Mouse (Mus musculus): ENCODE measurements around the gene Itpr2.

The Itpr2 gene

DNA sequence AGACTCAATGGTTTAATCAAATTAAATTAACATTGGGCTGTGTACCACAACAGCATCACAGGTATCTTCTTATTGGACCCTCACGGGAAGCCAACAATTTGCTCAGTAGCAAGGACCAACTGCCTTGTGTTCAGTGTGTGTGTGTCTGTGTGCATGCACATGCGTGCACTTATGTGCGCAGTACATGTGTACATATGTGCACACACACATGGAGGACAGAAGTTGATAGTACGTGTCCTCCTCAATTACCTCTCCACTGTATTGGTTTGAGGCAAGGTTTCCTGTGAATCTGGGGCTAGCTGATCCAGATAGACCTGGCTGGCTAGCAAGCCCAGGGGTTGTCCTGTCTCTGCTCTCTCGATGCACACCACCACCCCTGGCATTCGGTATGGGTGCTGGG, 246.4 kb downstream of the Itpr2 start:
- no peak for DNase-seq

DNA sequence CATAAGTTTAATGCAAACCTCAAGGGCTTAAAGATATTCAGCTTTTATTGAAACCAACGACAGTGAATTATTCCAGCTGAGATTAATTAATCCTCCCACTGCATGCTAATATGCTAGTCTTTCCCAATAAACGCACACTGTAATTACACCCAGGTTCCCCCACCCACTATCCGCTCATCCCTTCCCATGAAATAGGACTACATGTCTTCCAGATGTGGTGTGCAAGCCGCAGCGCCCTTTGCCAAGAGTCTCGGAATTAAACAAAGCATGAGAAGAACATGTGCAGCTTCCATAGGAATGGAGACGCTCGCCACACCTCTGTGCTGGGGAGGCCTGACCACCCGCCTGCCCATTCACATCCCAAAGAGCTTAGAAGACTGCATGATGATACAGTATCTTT, 247.1 kb downstream of the Itpr2 start:
- no peak for DNase-seq

DNA sequence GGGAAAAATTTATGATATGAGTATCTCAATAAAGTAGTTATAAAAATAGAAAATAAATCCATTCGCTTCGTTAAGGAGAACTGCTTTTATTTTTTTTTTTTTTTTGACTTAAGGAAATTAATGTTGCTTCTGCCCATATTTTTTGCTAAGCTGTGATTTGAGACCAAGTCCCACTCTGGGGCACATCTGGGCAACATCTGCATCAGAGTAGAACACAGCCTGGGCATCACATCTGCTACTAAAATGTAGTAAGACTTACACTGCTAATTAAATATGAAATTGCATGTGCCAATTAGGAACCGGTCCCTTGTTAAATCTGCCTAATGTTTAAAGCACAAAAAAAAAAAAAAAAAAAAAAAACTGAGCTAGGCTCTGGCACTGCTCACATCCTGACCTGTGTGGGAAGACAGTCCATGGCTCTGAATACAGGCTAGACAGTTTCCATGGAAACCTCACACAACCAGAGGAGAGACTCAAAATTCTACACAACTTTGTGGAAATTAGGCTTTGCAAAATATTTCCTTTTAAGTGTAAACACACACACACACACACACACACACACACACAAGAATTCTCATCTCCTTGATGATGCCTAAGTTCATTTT, 247.7 kb downstream of the Itpr2 start:
- no peak for DNase-seq

DNA sequence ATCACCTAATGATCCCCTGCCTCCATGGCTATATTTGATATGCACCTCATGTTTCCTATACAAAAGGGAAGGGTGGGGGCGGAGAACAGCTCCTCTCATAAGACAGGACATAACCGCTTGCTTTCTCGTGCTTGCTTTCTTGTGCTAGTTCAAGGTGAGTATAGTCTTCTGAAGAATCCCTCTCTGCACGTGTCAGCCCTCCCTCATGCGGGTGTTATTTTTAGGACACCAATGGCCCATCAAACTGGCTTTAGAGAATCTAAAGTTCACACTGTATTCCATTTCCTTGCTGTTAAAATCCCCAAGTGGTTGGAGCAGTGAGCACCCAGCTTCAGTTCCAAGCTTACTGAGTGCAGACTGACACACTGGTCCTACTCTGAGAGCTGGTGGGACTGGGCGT, 252.9 kb downstream of the Itpr2 start:
- DNase-seq = no peak

DNA sequence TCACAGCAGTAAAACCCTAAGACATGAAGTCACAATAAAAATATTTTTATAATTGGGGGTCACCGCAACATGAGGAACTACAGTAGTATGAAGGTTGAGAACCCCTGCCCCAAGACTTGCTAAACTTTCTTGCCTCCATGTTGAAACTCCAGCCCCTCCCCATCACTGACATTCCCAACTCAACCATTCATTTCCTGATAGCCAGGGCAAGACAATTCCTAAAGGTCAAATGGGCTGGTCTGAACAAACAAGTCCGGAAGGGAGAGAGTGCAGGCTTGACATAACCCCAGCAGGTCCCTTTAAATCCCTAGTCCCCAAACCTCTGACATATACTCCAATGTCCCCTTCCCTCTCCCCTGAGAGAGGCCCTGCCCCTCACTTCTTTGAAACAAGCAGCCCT, 253.7 kb downstream of the Itpr2 start:
- no peak for DNase-seq

DNA sequence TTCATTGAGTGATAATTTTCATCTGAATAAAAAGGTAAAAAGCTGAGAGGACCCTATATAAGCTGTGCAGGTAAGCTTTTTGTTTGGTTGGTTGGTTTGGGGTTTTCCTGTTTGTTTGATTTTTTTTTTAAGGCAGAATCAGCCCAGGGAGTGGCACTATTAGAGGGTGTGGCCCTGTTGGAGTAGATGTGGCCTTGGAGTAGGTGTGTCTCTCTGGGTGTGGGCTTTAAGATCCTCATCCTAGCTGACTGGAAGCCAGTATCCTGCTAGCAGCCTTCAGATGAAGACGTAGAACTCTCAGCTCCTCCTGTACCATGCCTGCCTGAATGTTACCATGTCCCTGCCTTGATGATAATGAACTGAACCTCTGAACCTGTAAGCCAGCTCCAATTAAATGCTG, 254.1 kb downstream of the Itpr2 start:
- DNase-seq = no peak

DNA sequence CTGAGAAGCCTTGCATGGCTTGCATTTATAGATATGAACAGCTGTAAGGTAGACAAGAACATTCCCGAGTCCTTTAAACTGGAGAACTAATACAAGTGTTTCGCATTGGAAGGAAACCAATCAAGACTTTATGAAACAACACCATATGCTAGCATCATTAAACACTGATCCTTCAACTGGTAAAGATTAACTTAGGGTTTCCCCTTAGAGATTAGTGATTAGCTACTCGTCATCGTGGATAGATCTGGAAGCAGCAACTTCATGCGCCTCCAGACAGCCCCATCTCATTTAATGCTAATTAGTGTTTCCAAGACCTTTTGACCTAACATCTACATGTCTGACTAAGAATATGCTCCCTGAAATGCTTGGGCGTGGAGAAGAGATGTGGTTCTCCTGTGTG, 255.7 kb downstream of the Itpr2 start:
- DNase-seq = no peak

DNA sequence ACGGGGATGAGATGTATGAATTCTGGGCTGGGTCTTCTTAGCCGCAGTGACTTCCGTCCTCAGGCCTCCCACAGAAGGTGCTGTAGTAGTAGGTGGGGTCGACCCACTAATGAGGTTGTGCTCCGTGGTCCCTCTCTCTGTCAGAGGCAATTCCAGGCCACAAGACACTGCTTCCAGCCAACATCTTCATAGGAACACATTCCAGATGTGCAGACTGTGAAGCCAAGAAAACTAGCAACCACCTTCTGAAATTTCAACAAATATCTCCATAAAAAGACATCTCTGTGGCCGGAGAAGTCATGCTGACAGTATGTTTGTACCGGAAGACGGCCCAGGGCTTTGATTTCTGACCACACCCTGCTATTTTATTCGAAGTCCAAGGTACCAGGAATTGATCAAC, 256.1 kb downstream of the Itpr2 start:
- no peak for DNase-seq

DNA sequence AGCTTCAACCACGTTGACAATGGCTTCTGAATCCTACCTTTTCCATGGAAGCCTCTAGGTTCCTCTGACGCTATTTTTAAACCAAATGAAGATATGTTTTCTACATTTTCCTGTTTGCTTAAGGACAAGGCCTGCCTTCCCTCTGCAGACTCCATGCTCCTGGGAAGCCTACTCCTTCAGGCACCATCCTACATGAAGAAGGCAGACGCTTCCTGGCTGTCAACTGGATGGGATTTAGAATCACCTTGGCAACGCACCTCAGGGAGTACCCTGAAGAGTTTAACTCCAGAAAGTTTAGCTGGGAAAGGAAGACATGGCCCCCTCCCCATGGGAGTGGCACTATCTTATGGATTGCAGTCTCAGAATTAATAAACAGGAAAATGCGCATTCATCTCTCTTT, 259.0 kb downstream of the Itpr2 start:
- no peak for DNase-seq

DNA sequence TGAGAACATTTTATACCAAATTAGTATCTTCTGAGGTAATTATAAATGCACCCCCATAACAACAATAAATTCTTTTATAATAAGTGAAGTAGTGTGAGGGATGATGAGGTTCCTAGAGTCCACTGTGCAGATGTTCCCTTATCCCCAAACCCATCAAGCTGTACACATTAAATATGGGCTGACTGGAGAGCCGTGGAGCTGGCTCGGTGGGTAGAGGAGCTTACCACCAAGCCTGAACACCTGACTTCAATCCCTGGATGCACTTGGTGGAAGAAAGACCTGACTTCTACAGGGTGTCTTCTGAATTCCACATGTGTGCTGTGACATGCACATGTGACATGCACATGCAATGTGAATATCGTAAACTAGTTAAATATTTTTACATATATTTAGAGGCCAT, 260.7 kb downstream of the Itpr2 start:
- DNase-seq = no peak

DNA sequence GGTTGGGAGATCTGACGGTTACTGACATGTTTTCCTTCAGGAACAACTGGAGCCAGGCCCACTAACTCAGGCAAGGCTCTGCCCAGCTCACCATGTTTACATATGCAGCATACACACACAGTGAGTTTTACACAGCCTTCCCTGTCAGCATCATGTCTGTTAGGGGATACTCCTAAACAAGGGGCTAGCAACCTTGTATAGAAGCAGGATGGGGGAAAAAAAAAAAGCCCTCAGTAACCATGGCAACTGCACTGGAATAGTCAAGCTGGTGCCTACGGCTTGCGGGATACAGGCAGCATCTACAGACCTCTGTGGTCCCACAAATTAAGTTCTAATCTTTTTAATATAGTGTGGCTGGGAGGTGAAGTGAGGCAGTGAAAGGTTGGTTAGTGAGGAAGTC, 266.9 kb downstream of the Itpr2 start:
- DNase-seq = no peak

DNA sequence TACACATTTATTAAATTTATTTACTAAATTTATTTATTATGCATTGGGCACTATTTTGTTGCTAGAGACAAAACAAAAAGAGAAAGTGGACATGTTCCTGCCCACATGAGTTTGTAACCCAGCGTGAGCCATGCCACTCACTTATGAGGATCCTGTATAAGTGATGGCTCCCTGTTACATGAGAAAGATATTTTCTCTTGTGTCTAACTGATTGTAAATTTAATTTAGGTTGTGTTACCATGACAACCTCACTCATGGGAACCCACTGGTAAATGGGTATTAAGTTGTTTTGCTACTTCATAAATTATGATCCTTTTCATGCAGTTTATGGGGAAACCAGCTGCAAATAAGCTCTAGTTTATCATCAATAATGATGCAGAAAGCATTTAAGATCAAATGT, 267.6 kb downstream of the Itpr2 start:
- no peak for DNase-seq

DNA sequence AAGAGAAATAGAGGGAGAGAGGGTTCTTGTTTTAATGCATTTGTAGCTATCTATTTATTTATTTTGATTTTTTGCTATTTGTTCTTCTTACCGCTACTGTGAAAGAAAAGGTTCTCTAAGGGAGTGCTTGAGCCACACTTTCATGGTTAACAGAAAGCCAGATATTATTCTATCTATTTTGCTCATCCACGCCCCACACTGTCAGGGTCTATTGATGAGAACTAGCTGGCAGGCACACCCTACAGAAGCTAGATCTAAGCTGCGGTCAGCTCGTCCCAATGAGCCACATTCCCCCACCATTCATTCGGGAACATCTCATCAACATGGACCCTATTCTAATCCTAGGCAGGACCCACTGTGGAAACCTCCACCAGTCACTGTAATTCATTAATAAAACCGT, 271.1 kb downstream of the Itpr2 start:
- no peak for DNase-seq

DNA sequence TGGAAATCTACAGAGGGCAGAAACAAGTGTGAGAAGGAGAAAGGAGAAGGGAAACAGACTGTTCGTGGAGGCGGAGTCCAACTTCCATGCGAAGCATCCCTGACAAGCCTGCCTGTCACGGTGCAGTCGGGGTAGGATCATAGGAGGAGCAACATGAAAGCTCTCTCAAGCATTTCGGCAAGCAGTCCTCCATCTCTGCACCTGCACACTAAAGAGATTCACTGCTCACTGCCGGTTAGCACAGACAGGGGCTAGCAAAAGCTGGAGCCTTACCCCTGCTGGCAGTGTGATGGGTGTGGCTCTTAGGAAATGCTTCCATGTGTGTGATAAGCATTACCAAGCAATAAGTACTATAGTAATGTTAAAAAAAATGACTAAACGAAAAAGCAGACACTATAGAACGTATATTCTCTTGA, 271.6 kb downstream of the Itpr2 start:
- DNase-seq = no peak

DNA sequence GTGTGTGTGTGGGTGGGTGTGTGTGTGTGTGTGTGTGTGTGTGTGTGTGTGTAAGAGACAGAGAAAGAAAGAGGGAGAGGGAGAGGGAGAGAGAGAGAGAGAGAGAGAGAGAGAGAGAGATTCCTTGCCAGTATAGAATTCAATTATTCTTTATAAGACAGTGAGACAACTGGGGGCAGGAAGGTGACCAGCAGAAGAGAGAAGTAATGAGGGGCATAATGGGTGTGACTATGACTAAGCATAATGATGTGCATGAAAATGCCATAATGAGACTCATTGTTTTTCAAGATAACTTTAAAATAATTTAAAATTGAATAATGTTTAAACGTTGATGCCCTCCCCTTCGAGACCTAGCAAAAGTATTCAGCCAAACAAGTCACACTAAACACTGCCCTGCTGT, 272.1 kb downstream of the Itpr2 start:
- no peak for DNase-seq

DNA sequence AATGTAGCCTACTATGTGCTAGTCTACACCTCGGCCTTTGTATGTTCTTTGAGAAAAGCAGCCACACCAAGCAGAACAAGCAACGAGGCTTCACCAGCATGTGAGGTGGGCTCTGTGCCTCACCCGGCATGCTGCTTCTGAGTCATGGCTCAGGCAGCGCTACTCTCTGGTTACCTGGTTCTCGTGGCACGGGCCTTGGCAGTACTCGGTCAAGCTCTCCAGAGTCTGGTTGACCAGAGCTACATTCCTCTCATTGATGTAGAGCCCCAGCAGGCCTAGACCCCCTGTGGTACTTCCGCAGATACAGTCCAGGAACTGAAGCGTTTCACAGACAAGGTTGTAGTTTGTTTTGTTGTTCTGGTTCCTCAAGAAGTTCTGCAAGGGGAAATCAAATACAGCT, 272.5 kb downstream of the Itpr2 start:
- no peak for DNase-seq

DNA sequence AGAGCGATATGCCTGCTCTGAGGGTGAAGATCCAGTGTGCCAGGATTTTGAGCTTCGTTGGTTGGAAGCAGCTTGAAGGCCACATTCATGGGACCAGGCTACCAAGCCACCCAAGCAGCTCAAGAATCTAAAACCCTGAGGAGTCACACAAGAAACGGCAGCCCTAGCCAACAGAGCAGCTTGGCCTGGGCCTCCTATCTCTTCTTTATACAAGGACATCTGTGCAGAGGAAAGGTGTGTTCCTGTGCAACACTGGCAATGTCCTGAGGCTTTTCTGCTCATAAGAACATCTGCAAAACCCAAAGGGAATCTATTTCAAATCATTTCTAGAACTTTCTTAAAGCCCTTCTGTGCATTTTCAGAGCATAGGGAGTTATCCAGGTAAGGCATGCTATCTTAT, 274.0 kb downstream of the Itpr2 start:
- no peak for DNase-seq

DNA sequence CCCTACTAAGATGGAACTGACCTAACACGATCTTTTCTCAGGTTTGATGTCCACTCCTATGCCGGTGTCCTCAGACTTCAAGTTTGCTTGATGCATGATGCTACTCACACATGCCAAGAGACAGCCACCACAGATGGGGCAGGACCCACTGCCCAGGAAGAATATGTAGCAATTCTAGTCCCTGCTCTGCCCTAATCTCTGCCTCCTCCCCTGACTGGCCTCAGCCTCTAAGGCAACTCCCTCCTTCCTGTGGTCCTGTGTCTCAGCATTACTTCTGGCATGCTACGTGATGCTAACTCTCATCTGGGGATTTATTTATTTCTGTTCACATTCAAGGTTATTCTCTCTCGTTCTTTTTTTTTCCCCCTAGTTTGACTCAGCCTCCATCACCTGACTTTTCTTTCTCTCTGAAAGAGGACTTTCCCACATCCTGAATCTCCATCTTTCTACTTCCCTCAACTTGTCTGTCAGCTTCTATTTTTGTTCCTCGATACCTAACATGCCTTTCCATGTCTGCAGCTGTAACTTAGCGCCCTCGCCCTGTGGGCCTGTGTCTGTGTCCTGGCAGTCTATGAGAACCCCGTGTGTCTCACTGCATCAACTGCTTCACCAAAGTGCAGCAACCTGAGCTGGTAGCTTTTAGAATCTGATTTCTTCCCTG, 279.5 kb downstream of the Itpr2 start:
- DNase-seq = no peak

DNA sequence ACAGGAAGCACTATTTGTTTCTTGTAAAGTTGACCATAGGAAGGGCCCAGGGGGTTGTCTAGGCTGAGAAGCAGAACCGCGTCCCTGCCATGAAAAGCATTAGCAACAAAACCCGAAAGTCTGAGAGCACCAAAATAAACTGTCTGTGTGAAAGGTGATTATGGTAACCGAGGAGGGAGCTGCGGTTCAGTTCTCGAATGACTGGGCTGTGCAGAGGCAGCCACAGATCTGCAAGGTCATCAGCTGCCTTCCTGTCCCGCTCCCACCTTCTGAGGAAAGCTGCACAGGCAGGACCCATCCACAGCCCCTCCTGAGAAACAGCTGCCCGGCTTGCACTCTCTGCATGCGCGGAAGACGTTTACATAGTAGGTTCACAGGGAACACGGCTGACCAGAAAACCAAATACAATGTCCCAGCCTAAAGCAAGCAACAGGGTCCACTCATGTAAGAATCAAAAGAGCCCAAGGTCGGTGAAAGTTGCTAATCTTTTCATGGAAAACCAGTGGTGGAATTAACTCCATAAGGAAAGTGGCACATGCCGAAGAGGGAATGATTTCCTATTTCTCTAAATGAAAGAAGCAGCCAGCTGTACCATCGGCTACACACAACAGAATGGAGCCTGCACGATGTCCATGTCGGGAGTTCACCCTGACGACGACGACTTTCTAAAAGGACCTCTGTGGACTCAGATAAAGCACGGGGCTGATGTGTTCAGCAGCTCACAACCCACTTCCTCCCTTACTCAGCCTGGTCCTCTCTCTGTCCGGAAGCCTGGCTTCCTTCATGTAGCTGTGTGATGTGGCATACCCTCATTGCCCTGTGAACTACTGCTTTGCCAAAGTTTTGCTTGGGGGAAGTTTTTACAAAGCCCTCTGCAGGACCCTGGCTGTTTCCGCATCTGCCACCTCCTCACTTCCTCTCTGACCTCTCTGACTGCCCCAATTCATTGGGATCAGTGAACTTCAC, 280.4 kb downstream of the Itpr2 start:
- no peak for DNase-seq

DNA sequence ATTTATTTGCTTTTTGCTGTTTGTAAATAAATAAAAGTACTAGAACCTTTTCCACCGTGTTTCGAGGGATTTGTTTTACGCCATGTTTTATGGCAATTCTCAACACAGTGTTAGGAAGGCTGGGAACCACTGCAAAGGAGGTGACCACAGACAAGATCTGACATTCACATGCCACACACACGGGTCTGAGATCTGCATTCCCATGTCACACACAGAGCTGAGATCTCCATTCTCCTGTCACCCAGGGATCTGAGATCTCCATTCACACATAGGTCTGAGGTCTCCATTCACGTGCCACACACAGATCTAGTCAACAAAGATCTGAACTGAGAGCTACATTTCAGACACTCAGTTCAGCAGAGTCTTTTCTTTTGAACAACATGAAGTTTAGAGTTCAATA, 282.0 kb downstream of the Itpr2 start:
- no peak for DNase-seq

DNA sequence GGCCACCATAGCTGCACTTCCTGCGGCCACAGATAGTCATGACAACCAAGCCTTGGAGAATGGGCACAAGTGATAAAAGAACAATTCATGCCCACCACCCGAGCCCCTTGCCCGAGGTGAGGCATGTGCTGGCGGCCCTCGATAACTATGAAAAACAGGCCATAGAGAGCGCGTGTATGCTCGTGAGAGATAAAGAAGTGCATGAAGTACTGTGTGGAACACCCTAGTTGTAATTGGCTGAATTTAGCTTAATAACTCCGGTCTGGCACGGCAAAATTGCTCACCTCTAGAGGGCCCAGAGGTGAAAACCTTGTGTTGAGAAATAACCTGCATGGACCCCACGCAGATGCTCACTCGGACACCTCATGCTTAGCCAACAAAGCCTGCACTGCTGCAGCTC, 282.5 kb downstream of the Itpr2 start:
- no peak for DNase-seq

DNA sequence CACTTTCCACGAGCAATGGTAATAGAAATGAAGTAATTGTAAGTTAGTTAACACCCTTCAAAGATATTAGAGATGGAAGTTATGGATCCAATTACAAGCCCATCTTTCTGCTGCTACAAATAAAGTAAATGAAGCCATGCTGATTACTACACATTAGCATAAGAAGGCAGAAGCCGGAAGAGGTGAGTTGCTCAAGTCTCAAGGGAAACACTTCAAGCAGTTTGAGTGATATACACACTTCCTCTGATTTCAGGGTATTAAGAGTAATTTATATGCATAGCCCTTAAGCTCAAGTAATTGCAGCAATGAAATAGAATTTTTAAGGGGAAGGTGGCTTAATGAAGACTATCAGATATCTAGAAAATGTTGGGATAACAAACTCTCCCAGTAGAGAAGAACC, 286.7 kb downstream of the Itpr2 start:
- DNase-seq = no peak

DNA sequence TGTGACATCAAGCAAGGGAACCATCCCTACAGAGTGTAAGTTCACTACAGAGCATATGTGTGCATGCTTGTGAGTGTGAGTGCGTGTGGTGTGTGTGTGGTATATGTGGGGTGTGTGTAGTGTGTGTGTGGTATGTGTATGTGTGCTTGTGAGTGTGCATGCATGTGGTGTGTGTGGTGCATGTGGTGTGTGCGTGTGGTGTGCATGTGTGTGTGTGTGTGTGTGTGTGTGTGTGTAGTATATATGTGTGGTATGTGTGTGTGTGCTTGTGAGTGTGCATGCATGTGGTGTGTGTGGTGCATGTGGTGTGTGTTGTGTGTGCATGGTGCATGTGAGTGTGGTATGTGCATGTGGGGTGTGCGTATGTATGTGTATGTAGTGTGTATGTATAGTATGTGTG, 289.7 kb downstream of the Itpr2 start:
- DNase-seq = no peak

DNA sequence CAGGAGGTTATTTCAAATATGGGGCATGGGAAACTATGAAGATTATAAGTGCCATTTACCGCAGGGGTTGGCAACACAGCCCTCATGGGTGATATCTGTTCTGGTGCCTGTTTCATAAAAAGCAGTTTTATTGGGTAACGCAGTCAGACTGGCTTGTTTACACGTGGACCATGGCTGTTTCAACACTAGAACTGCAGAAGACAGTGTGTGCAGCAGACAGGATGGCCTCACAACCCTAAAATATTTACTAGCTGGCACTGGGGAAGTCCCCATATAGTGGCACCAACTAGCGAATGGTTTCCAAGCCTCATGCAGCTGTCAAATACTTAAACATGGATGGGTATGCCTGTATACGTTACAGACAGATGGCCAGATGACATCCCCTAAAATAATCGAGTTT, 290.8 kb downstream of the Itpr2 start:
- no peak for DNase-seq

Measured in cerebellum, adult 11 months (tissue).